8 mouse cellular contexts compared by ENCODE assay signal in genomic region chr17:56139858-56140595, GRCm38 (mm10). TPM values are rescaled to one million over a fixed set of nuclear protein-coding genes. Genes with fewer than 3 reads are reported as not detected.
DNase-seq lines count a peak whose midpoint lies in the region; ATAC-seq and TF ChIP-seq lines count a peak whose summit lies in the region.

TSS of gene Sema6b (minus strand) at chr17:56140343.

- peak within 1 kb of the TSS; percentile 21; the same call in 1 of the 2 replicates for H3K9ac ChIP-seq in liver, postnatal 0 days (replicated peaks)

- peak in 1 of 2 experiments; percentile 40 for DNase-seq in spleen, adult 2 months (ENCODE audit: low read depth in 1 of 2, low spot score in 2 of 2)
- DNase-seq in spleen, postnatal 14 days (ENCODE audit: low spot score in 2 of 2), result no peak
- peak; percentile 90 to 93 for DNase-seq in cerebellum, postnatal 25 days
- DNase-seq in gastrocnemius, postnatal 4 days (ENCODE audit: low spot score in 2 of 2), result peak in 1 of 2 experiments; percentile 69
- DNase-seq in kidney, postnatal 10 days, result peak; percentile 79
- DNase-seq in liver, postnatal 0 days, result peak; percentile 60
- DNase-seq in retina, postnatal 1 day, result peak; percentile 79
- DNase-seq in spleen, adult 12 weeks (ENCODE audit: low spot score), result no peak

- H3K4me2 ChIP-seq in liver, postnatal 0 days (ENCODE audit: low read depth, low read length), result peak within 1 kb of the TSS; percentile 88

- H3K9me3 ChIP-seq in liver, postnatal 0 days (ENCODE audit: low read length), result no peaks in the 10 kb centered on the region

- H3K27ac ChIP-seq in spleen, adult 2 months (ENCODE audit: insufficient read depth, low read length), result no peak within 1 kb of the TSS
- H3K27ac ChIP-seq in liver, postnatal 0 days (ENCODE audit: low read depth), result no peak within 1 kb of the TSS

- 3% methylated on average over 77 of the region's 79 CpGs for WGBS in spleen, adult 2 months
- WGBS in liver, postnatal 0 days (ENCODE audit: insufficient replicate concordance), result 2% methylated on average over 63 of the region's 79 CpGs

- peaks cover 17% of the 10 kb centered on the region for H3K27me3 ChIP-seq in spleen, adult 2 months (ENCODE audit: control insufficient read depth, insufficient read depth, low read length)
- peaks cover 58% of the 10 kb centered on the region for H3K27me3 ChIP-seq in liver, postnatal 0 days (ENCODE audit: insufficient read depth, low read length)

- peak within 1 kb of the TSS; percentile 48; the same call in 1 of the 2 replicates for H3K4me3 ChIP-seq in spleen, adult 2 months (ENCODE audit: extremely low read depth, insufficient read depth, insufficient read length)
- H3K4me3 ChIP-seq in liver, postnatal 0 days (ENCODE audit: low read depth, low read length), result peak within 1 kb of the TSS; percentile 49

- H3K36me3 ChIP-seq in spleen, adult 2 months (ENCODE audit: control insufficient read depth, insufficient read depth, low read length), result no peaks in the 10 kb centered on the region
- H3K36me3 ChIP-seq in liver, postnatal 0 days (replicated peaks; ENCODE audit: insufficient read depth, low read length), result no peaks in the 10 kb centered on the region

- TF ChIP-seq EP300 in liver, postnatal 0 days (IDR thresholded peaks at IDR 0.05; ENCODE audit: low read depth), result no peak

- peaks cover 3% of the 10 kb centered on the region for H3K4me1 ChIP-seq in spleen, adult 2 months (ENCODE audit: control insufficient read depth, insufficient read depth, insufficient read length)
- H3K4me1 ChIP-seq in liver, postnatal 0 days (ENCODE audit: insufficient read depth), result peaks cover 22% of the 10 kb centered on the region

- no peak for TF ChIP-seq POLR2A in spleen, adult 2 months (IDR thresholded peaks at IDR 0.05; ENCODE audit: low read depth, low read length)

- TF ChIP-seq CTCF in spleen, adult 2 months (IDR thresholded peaks at IDR 0.05; ENCODE audit: extremely low read depth, insufficient read depth, insufficient read length, insufficient replicate concordance), result no peak
- TF ChIP-seq CTCF in liver, postnatal 0 days (IDR thresholded peaks at IDR 0.05; ENCODE audit: low read depth), result no peak

- ATAC-seq in liver, postnatal 0 days, result peak; percentile 40

RNA-seq across cellular contexts. Expression of gene Sema6b, which starts in this region (rescaled TPM):
- polyA plus RNA-seq in spleen, adult 2 months (2012; rRNA removed), result 9.1 and 11.8 TPM in 2 replicates
- total RNA-seq in gastrocnemius, postnatal 4 days (2021), result 10 to 100 TPM; 21.0 to 21.8 TPM
- 0.56 and 0.62 TPM in 2 replicates for polyA plus RNA-seq in liver, postnatal 0 days (2015; fragmentation: Nextera tagmentation; extraction: Ambion mirVana)

Comparison
In these comparisons a context has a peak if more than half of its experiments do, and no peak if none do; other contexts are left out.
1. Peak in DNase-seq, ATAC-seq, H3K4me3 ChIP-seq, H3K9ac ChIP-seq and H3K4me2 ChIP-seq in liver, postnatal 0 days; RNA of the gene not detected or under 1 TPM.
2. DNase-seq: peak in cerebellum, postnatal 25 days (2 of 2), kidney, postnatal 10 days (single experiment) and retina, postnatal 1 day (single experiment); none in spleen, postnatal 14 days (0 of 2) and spleen, adult 12 weeks (single experiment).